Mouse (Mus musculus) lung, embryonic 16.5 days (tissue): ENCODE measurements around the gene Fbxl17. TPM values are rescaled to one million over a fixed set of nuclear protein-coding genes. Genes with fewer than 3 reads are reported as not detected.

Source experiments
- ATAC-seq: fragments of 200-750 bp; cut with Nextera tagmentation; 2 replicates; pipeline ENCODE4 v1.8.0; 2017; ENCODE audit warnings: low read depth, mild to moderate bottlenecking, moderate library complexity
- H3K27ac ChIP-seq: fragments of 300-500 bp; sonication (generic); 2 replicates; pipeline ENCODE4 v1.5.1; 2014; ENCODE audit warnings: mild to moderate bottlenecking, control low read depth, low read length
- H3K27me3 ChIP-seq: fragments of 300-500 bp; sonication (generic); 2 replicates; pipeline ENCODE4 v1.6.1; 2014; ENCODE audit warnings: low read depth, low read length, mixed read lengths; ENCODE audit not compliant: control insufficient read depth, insufficient read depth
- H3K36me3 ChIP-seq: fragments of 300-500 bp; sonication (generic); 2 replicates; pipeline ENCODE4 v1.6.1; 2014; ENCODE audit warnings: low read length; ENCODE audit not compliant: control insufficient read depth, insufficient read depth
- H3K4me1 ChIP-seq: fragments of 300-500 bp; sonication (generic); replicated peaks from 2 replicates; pipeline ENCODE4 v1.6.1; 2014; ENCODE audit warnings: low read length, mixed read lengths; ENCODE audit not compliant: control insufficient read depth, insufficient read depth
- H3K4me2 ChIP-seq: fragments of 300-500 bp; sonication (generic); 2 replicates; pipeline ENCODE4 v1.6.1; 2014; ENCODE audit warnings: low read depth, low read length, control low read depth
- H3K4me3 ChIP-seq: fragments of 300-500 bp; sonication (generic); 2 replicates; pipeline ENCODE4 v1.5.1; 2014; ENCODE audit warnings: mild to moderate bottlenecking, low read length, control low read depth
- H3K9ac ChIP-seq: fragments of 300-500 bp; sonication (generic); 2 replicates; pipeline ENCODE4 v1.6.1; 2014; ENCODE audit warnings: low read length, control low read depth
- H3K9me3 ChIP-seq: fragments of 300-500 bp; sonication (generic); 2 replicates; pipeline ENCODE4 v1.6.1; 2016; ENCODE audit warnings: low read length; ENCODE audit not compliant: control insufficient read depth
- WGBS: fragments of 180-500 bp; shearing (Covaris S2); extraction: QIAGEN DNeasy Blood & Tissue Kit; methylation state at CpG from one replicate; pipeline ENCODE4 v1.1.7; 2014; 5-methylcytosine and 5-hydroxymethylcytosine counted together
- polyA plus RNA-seq: library from polyadenylated mRNA; unstranded; fragments of >200 nt; fragmentation: Nextera tagmentation; extraction: Ambion mirVana; gene quantifications from 2 replicates; pipeline ENCODE4 v1.2.1, GENCODE M21; 2015

Fbxl17 gene
- polyA plus RNA-seq, 1 experiment from 2014 or later, result 3.8 TPM

- Histone ChIP-seq H3K4me3 (no peak overlapping the region), H3K27ac (no peak overlapping the region), H3K36me3 (no peaks in the 10 kb centered on the region), H3K27me3 (no peaks in the 10 kb centered on the region), H3K4me1 (peaks cover 2% of the 10 kb centered on the region; the same call in 1 of the 2 replicates), H3K9me3 (no peaks in the 10 kb centered on the region), H3K9ac (no peak overlapping the region), H3K4me2 (no peak overlapping the region)
- 70% methylated on average over 7 of the region's 7 CpGs for WGBS
- no peak for ATAC-seq
Observed at GRCm38 (mm10) chr17:63143825-63144224, 356.0 kb downstream of the Fbxl17 start.

- Histone ChIP-seq H3K4me3 (no peak overlapping the region), H3K27ac (no peak overlapping the region), H3K9ac (no peak overlapping the region), H3K4me2 (no peak overlapping the region), H3K27me3 (no peaks in the 10 kb centered on the region), H3K4me1 (no peaks in the 10 kb centered on the region), H3K9me3 (peaks cover 6% of the 10 kb centered on the region; the same call in 1 of the 2 replicates), H3K36me3 (no peaks in the 10 kb centered on the region)
- ATAC-seq, result no peak
- WGBS, result 75% methylated on average over 5 of the region's 5 CpGs
Observed at GRCm38 (mm10) chr17:63134805-63135204, 365.0 kb downstream of the Fbxl17 start.

GRCm38 (mm10) chr17:63122427-63122826 is 377.4 kb downstream of the Fbxl17 start:
- Histone ChIP-seq H3K36me3 (no peaks in the 10 kb centered on the region), H3K4me2 (no peak overlapping the region), H3K27me3 (no peaks in the 10 kb centered on the region), H3K9ac (no peak overlapping the region), H3K4me1 (peaks cover 10% of the 10 kb centered on the region; the same call in 1 of the 2 replicates), H3K27ac (no peak overlapping the region), H3K9me3 (peaks cover 3% of the 10 kb centered on the region; the same call in 1 of the 2 replicates), H3K4me3 (no peak overlapping the region)
- no peak for ATAC-seq
- 72% methylated on average over 2 of the region's 2 CpGs for WGBS

- Histone ChIP-seq H3K4me3 (no peak overlapping the region), H3K4me1 (peaks cover 10% of the 10 kb centered on the region; the same call in 1 of the 2 replicates), H3K9me3 (no peaks in the 10 kb centered on the region), H3K36me3 (no peaks in the 10 kb centered on the region), H3K27ac (no peak overlapping the region), H3K4me2 (no peak overlapping the region), H3K9ac (no peak overlapping the region), H3K27me3 (no peaks in the 10 kb centered on the region)
- WGBS, result 52% methylated on average over 3 of the region's 3 CpGs
- ATAC-seq, result peak; percentile 64
Observed at GRCm38 (mm10) chr17:63119701-63120100, 380.1 kb downstream of the Fbxl17 start.

GRCm38 (mm10) chr17:63119077-63119476 is 380.7 kb downstream of the Fbxl17 start:
- WGBS, result 39% methylated on average over 7 of the region's 7 CpGs

GRCm38 (mm10) chr17:63117130-63117529 is 382.7 kb downstream of the Fbxl17 start:
- ATAC-seq, result no peak
- Histone ChIP-seq H3K36me3 (no peaks in the 10 kb centered on the region), H3K9me3 (no peaks in the 10 kb centered on the region), H3K27ac (no peak overlapping the region), H3K9ac (no peak overlapping the region), H3K4me3 (no peak overlapping the region), H3K27me3 (no peaks in the 10 kb centered on the region), H3K4me1 (peaks cover 10% of the 10 kb centered on the region; the same call in 1 of the 2 replicates), H3K4me2 (no peak overlapping the region)
- 81% methylated on average over 5 of the region's 5 CpGs for WGBS

More at GRCm38 (mm10) chr17:63119077-63119476, 380.7 kb downstream of the Fbxl17 start:
- Histone ChIP-seq H3K4me1 (peaks cover 10% of the 10 kb centered on the region; the same call in 1 of the 2 replicates), H3K4me3 (no peak overlapping the region), H3K4me2 (no peak overlapping the region), H3K36me3 (no peaks in the 10 kb centered on the region), H3K9me3 (no peaks in the 10 kb centered on the region), H3K9ac (no peak overlapping the region), H3K27ac (no peak overlapping the region), H3K27me3 (no peaks in the 10 kb centered on the region)
- no peak for ATAC-seq

- Histone ChIP-seq H3K9ac (no peak overlapping the region), H3K4me1 (peaks cover 1% of the 10 kb centered on the region; the same call in 1 of the 2 replicates), H3K9me3 (no peaks in the 10 kb centered on the region), H3K27ac (no peak overlapping the region), H3K4me2 (no peak overlapping the region), H3K27me3 (no peaks in the 10 kb centered on the region), H3K36me3 (no peaks in the 10 kb centered on the region), H3K4me3 (no peak overlapping the region)
- WGBS, result 79% methylated on average over 19 of the region's 19 CpGs
- no peak for ATAC-seq
Observed at GRCm38 (mm10) chr17:63114399-63115085, 385.3 kb downstream of the Fbxl17 start.

GRCm38 (mm10) chr17:63112826-63113225 is 387.0 kb downstream of the Fbxl17 start:
- Histone ChIP-seq H3K9me3 (no peaks in the 10 kb centered on the region), H3K36me3 (no peaks in the 10 kb centered on the region), H3K4me3 (no peak overlapping the region), H3K27ac (no peak overlapping the region), H3K27me3 (no peaks in the 10 kb centered on the region), H3K4me1 (no peaks in the 10 kb centered on the region; the same call in 1 of the 2 replicates), H3K9ac (no peak overlapping the region), H3K4me2 (no peak overlapping the region)
- 74% methylated on average over 5 of the region's 5 CpGs for WGBS
- no peak for ATAC-seq

GRCm38 (mm10) chr17:63110994-63111393 is 388.8 kb downstream of the Fbxl17 start:
- no peaks in the 10 kb centered on the region for H3K36me3 ChIP-seq
- no peak overlapping the region for H3K9ac ChIP-seq
- no peaks in the 10 kb centered on the region for H3K27me3 ChIP-seq
- H3K4me3 ChIP-seq, result no peak overlapping the region
- H3K4me2 ChIP-seq, result no peak overlapping the region
- WGBS, result 39% methylated on average over 6 of the region's 6 CpGs
- no peaks in the 10 kb centered on the region for H3K9me3 ChIP-seq
- ATAC-seq, result no peak
- H3K27ac ChIP-seq, result no peak overlapping the region
- H3K4me1 ChIP-seq, result no peaks in the 10 kb centered on the region; the same call in 1 of the 2 replicates
